9 mouse cellular contexts compared by ENCODE assay signal in the genomic region with DNA sequence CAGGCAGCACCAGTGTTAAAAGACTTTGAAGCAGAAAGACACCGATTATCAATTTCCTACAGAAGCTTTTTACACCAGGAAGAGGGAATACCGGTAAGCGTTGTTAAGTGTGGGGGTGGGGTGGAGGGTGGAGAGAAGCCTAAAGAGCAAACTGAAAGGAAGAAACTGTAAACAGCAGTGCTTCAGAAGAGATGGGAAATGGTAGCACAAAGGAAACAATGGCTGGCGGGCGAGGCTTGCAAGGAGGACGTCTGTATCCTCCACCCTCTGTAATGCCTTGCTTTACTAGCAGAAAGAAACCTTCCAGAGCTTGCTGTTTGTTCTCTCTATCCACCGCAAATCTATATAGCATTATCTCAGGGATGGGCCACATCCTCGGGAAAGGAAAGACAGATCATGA. TPM values are rescaled to one million over a fixed set of nuclear protein-coding genes. Genes with fewer than 3 reads are reported as not detected.
DNase-seq lines count a peak whose midpoint lies in the region; ATAC-seq lines count a peak whose summit lies in the region.
"Had no signal": no experiment of that assay in that cellular context is flagged by ENCODE, and none has a peak within 500 bp of the region (broad histone marks: within the 10 kb centered on the region; RNA-seq: fewer than 3 reads in every experiment).

No protein-coding gene starts in this region.

- no peaks in the 10 kb centered on the region; the same call in 1 of the 2 replicates for H3K4me1 ChIP-seq in lung, embryonic 16.5 days (replicated peaks; ENCODE audit: control insufficient read depth, insufficient read depth, low read length)
- no peaks in the 10 kb centered on the region for H3K4me1 ChIP-seq in embryonic facial prominence, embryonic 14.5 days (ENCODE audit: control insufficient read depth, insufficient read depth, low read length)
- peaks cover 5% of the 10 kb centered on the region for H3K4me1 ChIP-seq in limb, embryonic 12.5 days (replicated peaks)

- intact Hi-C loops in gastrocnemius, postnatal 36 days (cut with DNase I) = no loop called here
- intact Hi-C loops in left cerebral cortex, postnatal 25 days (cut with DNase I) = no loop called here

- no peak for DNase-seq in lung, postnatal 14 days
- no peak for DNase-seq in embryonic facial prominence, embryonic 14.5 days (ENCODE audit: low spot score)
- peak; percentile 63 for DNase-seq in retina, postnatal 1 day
- no peak for DNase-seq in gastrocnemius, postnatal 36 days
- DNase-seq in gastrocnemius, postnatal 4 days (ENCODE audit: low spot score in 2 of 2) = no peak
- no peak for DNase-seq in left cerebral cortex, postnatal 25 days (ENCODE audit: low spot score in 2 of 2)

- 4% methylated on average over 8 of the region's 8 CpGs for WGBS in lung, embryonic 16.5 days
- WGBS in embryonic facial prominence, embryonic 14.5 days = 6% methylated on average over 8 of the region's 8 CpGs
- 8% methylated on average over 8 of the region's 8 CpGs for WGBS in limb, embryonic 12.5 days

- 0 out of 2 replicates have a peak overlapping the region, but pooled peaks have one; percentile 15 for H3K9ac ChIP-seq in lung, embryonic 16.5 days (ENCODE audit: low read length)
- peak overlapping the region; percentile 45; the same call in 1 of the 2 replicates for H3K9ac ChIP-seq in embryonic facial prominence, embryonic 14.5 days (ENCODE audit: low read depth, low read length)
- no peak overlapping the region for H3K9ac ChIP-seq in limb, embryonic 12.5 days (replicated peaks)

- H3K9me3 ChIP-seq in lung, embryonic 16.5 days (ENCODE audit: control insufficient read depth, low read length) = no peaks in the 10 kb centered on the region
- H3K9me3 ChIP-seq in embryonic facial prominence, embryonic 14.5 days (ENCODE audit: control insufficient read depth, low read length) = no peaks in the 10 kb centered on the region
- no peaks in the 10 kb centered on the region for H3K9me3 ChIP-seq in limb, embryonic 12.5 days

- H3K27me3 ChIP-seq in lung, embryonic 16.5 days (ENCODE audit: control insufficient read depth, insufficient read depth, low read depth, low read length) = no peaks in the 10 kb centered on the region
- H3K27me3 ChIP-seq in embryonic facial prominence, embryonic 14.5 days (replicated peaks; ENCODE audit: control insufficient read depth, insufficient read depth, low read length) = no peaks in the 10 kb centered on the region
- H3K27me3 ChIP-seq in limb, embryonic 12.5 days = no peaks in the 10 kb centered on the region

- H3K27ac ChIP-seq in lung, embryonic 16.5 days (ENCODE audit: low read length) = no peak overlapping the region
- no peak overlapping the region for H3K27ac ChIP-seq in embryonic facial prominence, embryonic 14.5 days (replicated peaks; ENCODE audit: low read depth, low read length)
- no peak overlapping the region for H3K27ac ChIP-seq in limb, embryonic 12.5 days

- no peaks in the 10 kb centered on the region for H3K36me3 ChIP-seq in lung, embryonic 16.5 days (ENCODE audit: control insufficient read depth, insufficient read depth, low read length)
- H3K36me3 ChIP-seq in embryonic facial prominence, embryonic 14.5 days (ENCODE audit: control insufficient read depth, insufficient read depth, low read length) = no peaks in the 10 kb centered on the region
- no peaks in the 10 kb centered on the region for H3K36me3 ChIP-seq in limb, embryonic 12.5 days

- ATAC-seq in lung, embryonic 16.5 days (ENCODE audit: low read depth) = no peak
- ATAC-seq in embryonic facial prominence, embryonic 14.5 days (ENCODE audit: low read depth) = no peak
- no peak for ATAC-seq in limb, embryonic 12.5 days (ENCODE audit: insufficient number of reproducible peaks, insufficient read depth, low FRiP score, low TSS enrichment, low read depth)

- peak overlapping the region; percentile 19 for H3K4me3 ChIP-seq in lung, embryonic 16.5 days (ENCODE audit: low read length)
- H3K4me3 ChIP-seq in embryonic facial prominence, embryonic 14.5 days (ENCODE audit: low read depth, low read length) = peak overlapping the region; percentile 22
- H3K4me3 ChIP-seq in limb, embryonic 12.5 days (replicated peaks) = no peak overlapping the region
- H3K4me3 ChIP-seq: erythroblast, embryonic 14.5 days had no signal

- H3K4me2 ChIP-seq in lung, embryonic 16.5 days (ENCODE audit: low read depth, low read length) = peak overlapping the region; percentile 40
- H3K4me2 ChIP-seq in embryonic facial prominence, embryonic 14.5 days (ENCODE audit: low read depth, low read length) = peak overlapping the region; percentile 42
- peak overlapping the region; percentile 27 for H3K4me2 ChIP-seq in limb, embryonic 12.5 days

RNA-seq across cellular contexts. Expression of gene Lin28b, which starts 40.0 kb away (rescaled TPM):
- polyA plus RNA-seq in lung, embryonic 16.5 days (2015; fragmentation: Nextera tagmentation; extraction: Ambion mirVana) = 0.48 and 0.97 TPM in 2 replicates
- 0.57 and 0.92 TPM in 2 replicates for polyA plus RNA-seq in embryonic facial prominence, embryonic 14.5 days (2014; fragmentation: Nextera tagmentation; extraction: Ambion mirVana)
- polyA plus RNA-seq in limb, embryonic 12.5 days (2016; fragmentation: Nextera tagmentation; extraction: Ambion mirVana) = 10.3 and 14.2 TPM in 2 replicates
- not detected for total RNA-seq in gastrocnemius, postnatal 36 days (2021)
- not detected for total RNA-seq in gastrocnemius, postnatal 4 days (2021)
- total RNA-seq in left cerebral cortex, postnatal 25 days (2021) = 1 to 10 TPM; 3.9 to 5.3 TPM

Comparison
In these comparisons a context has a peak if more than half of its experiments do, and no peak if none do; other contexts are left out.
1. RNA of gene Lin28b, which starts 40.0 kb away (total RNA-seq): 3.9 to 5.3 TPM in left cerebral cortex, postnatal 25 days; not detected in gastrocnemius, postnatal 4 days and not detected in gastrocnemius, postnatal 36 days; every median in the first group is over 4 times any median in the second.
2. Peak in every context shown above with its lines, with median percentiles within 50 percentile points of each other: H3K4me2 ChIP-seq.